Mouse (Mus musculus) layer of hippocampus, adult 11-12 months (tissue): Measurements from ENCODE around the gene Nt5m.
"Not testable (repeated sequence)": the region's sequence is repeated elsewhere in the genome, so short reads cannot be mapped to it uniquely, and the experiment has no call there.

ENCODE experiments used
- DNase-seq: peaks from one replicate; pipeline ENCODE4 v3.0.0; 2022; ENCODE audit warnings: low spot score

Gene Nt5m

DNA sequence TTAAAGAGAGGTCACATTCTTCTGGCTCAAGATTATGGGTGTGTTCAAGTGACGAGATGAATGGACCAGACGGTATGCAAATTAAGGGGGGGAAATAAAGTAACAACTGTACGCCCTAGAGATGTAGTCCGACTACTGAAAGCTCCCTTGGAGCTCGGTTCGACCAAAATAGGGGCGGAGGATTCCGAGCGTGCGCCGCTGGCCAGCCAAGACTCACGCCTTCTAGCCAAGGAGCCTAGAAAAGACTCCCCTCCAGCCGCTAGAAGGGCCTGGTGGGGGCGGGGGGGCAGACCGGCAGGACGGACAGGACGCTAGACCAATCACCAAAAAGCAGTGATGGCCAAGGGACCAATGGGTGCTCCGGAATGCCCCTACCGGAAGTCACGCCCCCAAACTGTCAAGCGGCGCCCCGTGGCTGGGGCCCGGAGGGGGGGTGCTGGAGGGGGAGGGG is at the start of gene Nt5m:
TSS of gene Nt5m (plus strand) at position 440 of the 451 bp plus-strand sequence.
- DNase-seq: peak; percentile 92

DNA sequence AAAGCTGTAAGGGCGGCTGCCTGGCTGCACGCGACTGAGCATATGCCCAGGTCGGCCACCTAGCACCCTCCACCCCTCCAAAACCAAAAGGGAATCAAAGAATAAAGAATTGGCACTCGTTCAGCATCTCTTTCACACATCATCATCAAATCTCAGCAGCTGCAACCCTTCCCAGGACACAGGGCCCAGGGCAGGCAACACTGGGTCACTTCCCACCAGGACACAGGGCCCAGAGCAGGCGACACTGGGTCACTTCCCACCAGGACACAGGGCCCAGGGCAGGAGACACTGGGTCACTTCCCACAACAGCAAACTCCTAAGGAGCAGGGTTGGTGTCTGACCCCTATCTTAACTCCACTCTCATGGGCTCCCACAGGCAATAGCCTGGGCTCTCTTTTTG is 45.9 kb upstream of the Nt5m start:
- DNase-seq: no peak

DNA sequence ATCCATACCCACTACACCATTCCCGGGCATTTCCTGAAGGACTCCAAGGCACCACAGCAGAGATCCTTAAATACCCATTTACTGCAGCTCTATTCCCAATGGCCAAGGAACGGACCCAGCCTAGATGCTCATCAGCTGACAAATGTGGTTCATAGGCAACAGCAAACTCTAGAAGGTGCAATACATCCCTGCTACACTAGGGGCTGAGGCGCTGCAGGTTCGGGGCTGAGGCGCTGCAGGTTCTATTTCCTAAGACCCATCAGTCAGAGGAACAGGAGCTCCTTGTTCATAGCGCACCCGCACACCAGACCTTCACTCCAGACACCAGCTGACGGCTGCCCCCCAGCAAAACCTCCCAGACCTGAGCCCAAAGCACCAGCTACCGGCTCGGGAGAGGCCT is 38.8 kb upstream of the Nt5m start:
- DNase-seq: no peak

DNA sequence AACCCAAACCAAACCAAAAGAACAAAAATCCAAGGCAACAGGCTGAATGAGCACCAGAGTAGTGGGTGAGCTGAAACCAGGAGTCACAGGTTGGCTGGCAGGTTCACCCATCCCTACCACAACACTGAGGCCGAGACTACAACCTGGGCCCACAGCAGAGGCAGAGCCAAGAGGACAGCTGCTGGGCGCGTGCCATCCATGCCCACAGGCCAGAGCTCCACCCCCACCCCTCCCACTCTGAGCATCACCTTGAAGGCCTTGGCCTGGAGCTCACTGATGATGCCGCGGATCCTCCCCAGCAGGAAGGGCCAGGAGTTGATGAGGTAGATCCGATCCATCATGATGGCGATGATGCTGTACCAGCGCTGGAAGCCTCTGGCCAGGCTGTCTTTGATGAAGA is 37.4 kb upstream of the Nt5m start:
- no peak for DNase-seq

DNA sequence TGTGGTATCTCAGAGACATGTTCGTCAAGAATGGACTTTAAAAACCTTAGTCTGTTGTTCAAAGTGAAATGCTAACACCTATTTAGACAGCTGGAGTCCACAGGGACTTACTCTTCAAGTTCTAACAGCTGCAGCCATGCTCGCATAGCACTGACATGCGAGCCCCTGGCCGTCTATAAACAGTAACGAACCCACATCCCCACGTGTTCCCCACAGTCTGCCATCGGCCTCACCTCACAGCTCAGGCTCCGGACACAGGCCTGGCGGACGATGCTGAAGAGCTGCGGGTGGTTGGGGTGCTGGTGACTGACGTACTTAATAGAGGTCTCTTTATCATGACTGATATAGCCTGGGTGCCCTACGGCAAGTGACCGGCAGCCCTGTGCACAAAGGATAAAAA is 35.7 kb upstream of the Nt5m start:
- DNase-seq: no peak

DNA sequence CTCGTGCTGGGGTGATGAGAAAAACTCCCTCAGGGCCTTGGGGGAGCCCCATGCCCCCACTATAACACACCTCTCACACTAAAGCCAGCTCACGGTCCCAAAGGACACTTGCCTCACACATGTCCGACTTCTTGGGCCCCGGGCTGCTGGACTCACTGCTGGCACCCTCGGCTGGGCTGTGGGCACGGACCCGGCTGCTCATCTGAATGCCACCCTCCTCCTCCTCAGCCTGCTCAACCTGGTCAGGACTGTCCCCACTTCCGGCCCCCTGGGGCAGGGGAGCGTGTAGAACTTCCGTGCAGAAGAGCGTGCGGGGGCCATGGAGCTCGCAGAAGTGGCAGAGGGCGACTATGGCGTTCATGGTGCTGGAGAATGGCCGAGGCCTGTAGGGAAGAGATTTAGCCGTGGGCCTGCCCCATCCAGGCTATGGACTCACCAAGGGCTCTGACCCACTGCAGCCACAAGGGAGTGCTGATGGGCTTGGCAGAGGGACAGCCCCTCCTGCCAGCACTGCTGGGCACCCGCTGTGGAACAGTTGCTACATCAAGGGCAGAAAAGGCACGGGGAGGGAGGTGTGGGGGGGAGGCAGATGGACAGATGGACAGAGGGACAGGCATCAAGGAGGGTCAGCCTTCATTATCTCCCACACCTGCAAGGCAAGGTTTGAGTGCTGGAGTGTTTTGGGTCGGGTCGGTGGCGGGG is 34.7 kb upstream of the Nt5m start:
- no peak for DNase-seq

DNA sequence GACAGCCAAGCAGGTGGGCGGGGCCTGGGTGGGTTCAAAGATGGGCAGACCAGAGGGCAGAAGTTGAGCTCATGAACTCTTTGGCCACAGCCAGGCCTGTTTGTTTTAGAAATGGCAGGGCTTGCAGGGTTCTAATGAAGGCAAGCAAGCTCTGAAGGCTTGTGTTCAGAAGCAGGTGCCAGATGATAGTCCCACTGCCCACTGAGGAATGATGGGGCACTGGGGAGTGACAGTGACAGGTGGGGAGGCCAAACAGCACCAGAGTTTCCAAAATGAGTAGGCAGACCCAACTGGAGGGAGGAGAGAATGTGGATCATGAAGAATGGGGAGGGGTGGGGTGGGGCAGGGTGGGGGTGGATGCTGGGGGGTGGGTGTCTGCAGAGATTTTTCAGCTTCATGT is 34.0 kb upstream of the Nt5m start:
- DNase-seq: no peak

DNA sequence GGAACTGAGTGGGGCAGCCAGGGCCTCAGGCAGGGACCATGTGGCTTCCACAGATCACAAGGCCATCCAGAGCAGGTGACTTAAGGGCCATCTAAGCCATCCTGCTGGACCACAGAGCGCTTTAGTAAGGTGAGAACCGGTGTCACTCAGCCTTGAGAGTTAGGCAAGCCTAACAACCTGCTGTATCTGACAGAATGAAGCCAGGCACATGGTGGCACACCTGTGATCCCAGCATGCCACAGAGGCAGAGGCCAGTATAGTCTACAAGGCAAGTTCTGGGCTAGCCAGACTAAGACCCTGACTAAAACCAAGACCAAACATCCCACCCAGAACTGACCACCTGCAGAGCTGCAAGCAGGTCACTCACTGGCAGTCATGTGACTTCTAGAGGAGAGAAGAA is 33.6 kb upstream of the Nt5m start:
- no peak for DNase-seq

DNA sequence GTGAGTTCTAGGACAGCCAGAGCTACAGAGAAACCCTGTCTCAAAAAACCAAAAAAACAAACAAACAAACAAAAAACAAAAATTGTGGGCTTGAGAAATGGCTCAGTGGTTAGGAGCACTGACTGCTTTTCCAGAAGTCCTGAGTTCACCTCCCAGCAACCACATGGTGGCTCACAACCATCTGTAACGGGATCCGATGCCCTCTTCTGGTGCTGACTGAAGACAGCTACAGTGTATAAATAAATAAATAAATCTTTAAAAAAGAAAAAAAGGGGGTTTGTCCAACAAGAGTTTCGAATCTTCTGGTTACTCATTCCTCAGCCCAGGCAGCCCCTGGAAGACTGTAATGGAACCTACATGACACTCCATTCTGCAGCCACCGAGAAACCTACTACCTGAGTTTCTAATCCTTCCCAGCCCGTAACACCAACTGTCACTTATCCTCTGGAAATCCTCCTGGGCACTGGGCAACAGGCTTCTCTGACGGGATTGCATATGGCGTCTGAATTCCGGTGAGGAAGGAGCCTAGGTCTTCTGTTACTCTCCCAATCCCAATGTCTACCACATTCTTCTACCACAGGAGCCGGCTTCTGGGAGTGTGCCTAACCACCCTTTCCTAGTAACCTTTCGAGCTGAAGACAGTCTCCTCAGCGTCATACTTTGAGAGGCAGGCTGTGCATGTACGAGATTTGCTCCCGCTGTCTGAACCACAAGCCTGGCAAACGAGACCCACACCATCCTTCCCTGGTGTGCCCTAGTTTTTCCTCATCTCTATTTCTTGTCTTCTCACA is 30.9 kb upstream of the Nt5m start:
- no peak for DNase-seq

DNA sequence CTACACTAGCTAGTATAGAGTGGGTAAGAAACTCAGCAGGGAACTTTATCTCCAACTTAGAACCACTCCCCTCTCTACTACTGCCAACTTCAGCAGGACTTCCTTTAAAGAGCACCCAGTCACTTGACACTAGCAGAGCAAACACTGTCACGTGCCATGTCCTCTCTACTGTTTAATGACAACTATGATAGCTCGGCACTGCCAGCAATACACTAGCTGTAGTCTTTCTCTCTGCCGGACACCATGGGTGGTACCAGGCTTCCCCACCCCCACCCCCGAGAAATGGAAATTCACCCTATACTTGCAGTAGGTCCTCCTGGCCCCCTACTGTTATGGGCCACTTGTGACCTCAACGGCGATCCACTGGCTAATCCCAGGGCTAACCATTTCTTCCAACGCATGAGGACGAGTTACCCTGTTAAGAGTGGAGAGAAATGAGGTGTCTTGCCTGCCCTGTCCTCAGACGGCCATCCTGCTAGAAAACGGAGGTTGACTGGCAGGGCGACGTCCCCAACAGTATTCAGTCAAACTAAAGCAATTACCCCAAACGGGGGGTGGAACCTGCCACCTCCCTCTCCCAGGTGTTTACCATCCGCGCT is 30.1 kb upstream of the Nt5m start:
- DNase-seq: no peak

DNA sequence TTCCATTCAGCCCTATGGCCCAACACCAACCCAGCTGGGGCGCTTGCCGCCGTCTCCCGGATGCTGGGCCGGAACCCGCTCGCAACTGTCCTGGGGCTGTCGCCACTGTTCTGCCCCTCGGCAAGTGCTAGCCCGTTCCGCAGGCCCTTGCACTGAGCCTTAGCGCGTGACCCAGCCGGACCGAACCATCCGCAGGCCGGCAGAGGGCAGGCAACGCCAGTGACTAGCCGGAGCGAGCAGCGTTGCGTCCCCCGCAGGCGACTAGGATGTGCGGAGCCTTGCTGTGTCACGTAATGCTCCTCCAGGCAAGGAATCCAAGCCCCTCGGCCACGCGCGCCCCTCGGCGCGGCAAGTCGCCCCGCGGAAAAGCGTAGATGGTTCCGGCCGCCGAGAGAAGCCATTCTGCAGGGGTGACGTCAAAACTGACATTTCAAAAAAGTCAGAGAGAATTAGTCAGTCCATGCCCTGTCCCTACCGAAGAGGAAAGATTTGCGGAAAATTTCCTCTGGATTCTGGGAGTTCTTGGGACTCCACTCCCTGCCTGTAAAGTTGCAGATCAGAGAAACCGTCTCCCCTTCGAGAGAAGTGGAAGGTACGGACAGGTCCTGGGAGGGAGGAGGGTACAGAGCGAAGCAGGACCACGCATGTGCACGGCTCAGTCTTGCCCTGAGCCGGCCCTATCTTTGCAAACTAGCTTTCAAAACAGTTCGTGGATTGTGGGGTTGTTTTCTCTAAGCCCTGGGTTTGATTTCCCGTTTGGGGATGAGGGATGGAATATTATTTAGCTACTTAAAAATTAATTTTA is 29.4 kb upstream of the Nt5m start, which contains the start of gene Flcn:
TSS of gene Flcn (minus strand) at position 347 of the 805 bp plus-strand sequence.
- peak; percentile 86 for DNase-seq

DNA sequence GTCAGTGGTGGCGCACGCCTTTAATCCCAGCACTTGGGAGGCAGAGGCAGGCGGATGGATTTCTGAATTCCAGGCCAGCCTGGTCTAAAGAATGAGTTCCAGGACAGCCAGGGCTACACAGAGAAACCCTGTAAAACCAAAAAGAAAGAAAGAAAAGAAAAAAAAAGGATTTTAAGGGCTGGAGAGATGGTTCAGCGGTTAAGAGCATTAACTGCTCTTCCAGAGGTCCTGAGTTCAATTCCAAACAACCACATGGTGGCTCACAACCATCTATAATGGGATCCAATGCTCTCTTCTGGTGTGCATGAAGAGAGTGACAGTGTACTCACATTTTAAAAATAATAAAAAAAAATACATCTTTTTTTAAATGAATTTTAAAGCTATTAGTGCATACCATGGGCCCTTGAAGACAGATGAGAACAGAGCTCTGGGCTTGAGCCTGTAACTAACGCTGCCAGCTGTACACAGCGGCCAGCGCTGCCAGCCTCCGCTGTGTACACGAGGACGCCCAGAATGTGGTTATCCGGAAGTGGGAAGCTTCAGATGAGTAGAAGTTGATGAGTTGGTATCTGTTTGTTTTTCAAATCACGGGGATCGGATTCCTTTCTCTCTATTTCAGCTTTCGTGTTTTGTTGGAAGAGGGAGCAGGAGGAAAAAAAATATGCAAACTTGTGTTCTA is 28.6 kb upstream of the Nt5m start:
- DNase-seq: no peak

DNA sequence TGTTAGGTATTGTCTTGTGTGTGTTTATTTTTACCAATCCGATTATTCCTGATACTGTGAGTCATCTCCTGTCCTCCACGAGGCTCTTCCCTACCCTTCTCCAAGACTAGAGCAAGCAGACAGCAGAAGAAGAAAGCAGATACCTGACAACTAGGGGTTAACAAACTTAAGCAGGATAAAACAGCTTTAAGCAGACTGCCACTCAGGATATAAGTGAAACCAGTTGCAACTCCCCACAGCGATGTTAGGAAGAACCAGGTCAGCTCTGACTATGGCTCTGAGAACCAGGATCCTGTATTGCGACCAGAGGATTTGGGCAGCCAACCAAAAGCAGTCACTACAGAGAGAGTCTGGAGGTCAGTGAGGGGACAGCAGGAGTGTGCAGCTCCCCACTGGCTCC is 28.0 kb upstream of the Nt5m start:
- no peak for DNase-seq

DNA sequence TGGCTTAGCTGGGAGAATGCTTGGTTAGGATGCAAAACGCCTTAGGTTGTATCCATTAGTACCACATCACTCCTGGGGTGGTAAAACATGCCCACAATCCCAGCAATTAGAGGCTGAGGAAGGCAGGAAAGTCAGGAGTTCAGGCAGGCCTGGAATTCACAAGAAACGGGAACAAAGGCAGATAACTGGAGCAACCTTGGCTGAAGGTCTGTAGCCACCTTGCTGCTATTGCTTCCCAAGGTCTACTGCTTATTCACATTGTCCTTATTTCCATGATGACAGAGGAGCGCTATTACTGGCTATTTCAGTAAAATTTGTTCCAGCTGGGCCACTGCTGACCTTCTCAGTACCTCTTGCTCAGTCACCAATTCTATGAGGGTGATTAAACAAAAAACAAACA is 26.0 kb upstream of the Nt5m start:
- DNase-seq: no peak

DNA sequence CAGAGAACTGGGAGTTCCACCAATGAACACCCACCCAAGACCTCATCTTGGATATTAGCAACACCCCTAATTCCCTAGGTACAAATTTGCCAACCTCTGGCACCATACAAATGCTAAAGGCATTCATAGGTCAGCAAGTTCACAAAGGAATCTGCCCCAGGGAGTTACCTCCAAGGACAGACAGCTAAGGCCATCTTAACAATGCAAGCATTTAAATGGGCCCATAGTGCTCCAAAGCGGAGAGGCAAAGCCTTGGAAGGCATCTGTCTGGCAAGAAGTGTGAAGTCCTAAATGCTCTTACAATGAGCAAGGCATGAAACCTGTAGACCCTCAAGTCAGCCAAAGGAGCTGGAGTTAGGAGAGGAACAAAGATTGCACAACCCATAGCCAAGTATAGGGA is 24.9 kb upstream of the Nt5m start:
- DNase-seq: no peak

DNA sequence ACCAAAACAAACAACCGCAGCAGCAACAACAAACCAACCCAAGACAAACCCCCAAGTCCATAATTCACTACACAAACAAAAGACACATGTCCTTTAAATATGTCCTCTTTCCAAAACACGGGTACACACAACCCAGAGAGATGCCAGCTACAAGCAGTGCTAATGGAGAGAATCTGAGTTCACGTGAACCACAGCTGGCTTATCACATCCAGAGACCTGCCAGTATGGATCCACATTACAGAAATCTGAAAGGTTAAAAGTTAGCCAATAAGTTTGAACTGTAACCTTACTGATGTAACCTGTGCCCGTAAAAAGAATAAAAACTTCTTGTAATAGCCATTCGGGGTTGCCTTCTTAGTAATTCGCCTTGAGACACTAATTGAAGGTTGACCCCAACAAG is 24.3 kb upstream of the Nt5m start:
- no peak for DNase-seq

DNA sequence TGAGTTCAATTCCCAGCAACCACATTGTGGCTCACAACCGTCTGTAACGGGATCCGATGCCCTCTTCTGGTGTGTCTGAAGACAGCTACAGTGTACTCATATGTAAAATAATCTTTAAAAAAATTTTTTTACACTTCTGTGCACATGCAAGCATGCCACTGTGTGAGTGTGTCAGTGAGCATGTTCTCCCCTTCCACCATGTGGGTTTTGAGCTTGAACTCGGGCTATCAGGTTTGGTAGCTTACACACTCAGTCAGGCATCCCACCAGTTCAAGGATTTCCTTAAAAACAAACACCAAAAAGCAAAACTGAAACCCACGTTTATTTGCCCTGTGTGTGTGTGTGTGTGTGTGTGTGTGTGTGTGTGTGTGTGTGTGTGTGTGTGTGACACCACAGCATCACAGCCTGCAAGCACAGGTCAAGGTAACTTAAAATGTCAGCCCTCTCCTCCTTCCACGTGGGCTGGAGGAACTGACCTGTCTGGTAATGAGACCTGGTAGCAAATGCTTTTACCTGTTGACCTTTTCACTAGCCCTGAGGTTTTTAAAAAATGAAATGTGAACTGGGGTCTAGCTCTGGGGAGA is 23.7 kb upstream of the Nt5m start:
- DNase-seq: no peak

DNA sequence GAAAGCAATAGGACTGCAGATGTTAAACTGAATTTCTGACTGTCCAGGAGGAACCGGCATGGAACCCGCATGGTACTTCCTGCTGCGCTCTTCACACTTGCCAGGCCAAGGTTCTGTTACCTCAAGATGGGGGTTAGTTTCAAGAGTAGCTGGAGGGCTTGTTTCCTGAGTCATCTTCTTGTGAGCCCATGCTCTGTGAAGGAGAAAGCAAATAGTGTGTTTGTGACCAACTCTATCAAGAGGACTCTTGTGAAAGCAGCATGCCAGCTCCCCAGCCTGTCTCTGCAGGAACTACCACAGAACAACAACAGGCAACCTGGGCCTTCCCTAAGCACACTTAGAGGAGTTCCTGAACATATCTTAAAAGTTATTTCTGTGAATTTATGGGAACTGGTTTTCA is 21.3 kb upstream of the Nt5m start:
- DNase-seq: no peak

DNA sequence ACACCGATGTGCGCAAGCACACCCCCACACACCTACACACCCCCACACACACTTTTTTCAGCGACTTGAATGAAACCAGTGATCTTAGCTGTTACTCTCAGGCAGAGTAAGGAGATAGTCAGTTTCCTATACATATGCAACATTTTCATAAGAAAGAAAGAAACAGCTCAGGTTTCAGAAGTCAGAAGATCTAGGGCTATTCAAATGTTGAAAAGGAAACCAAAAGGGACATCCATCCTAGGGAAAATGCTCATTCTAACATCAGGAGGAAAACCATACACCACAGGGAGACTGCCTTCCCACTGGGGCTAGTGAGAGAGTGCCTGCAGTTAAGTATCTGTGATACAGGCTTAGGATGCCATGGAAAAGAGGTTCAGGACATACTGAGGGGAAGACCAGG is 17.6 kb upstream of the Nt5m start:
- no peak for DNase-seq

DNA sequence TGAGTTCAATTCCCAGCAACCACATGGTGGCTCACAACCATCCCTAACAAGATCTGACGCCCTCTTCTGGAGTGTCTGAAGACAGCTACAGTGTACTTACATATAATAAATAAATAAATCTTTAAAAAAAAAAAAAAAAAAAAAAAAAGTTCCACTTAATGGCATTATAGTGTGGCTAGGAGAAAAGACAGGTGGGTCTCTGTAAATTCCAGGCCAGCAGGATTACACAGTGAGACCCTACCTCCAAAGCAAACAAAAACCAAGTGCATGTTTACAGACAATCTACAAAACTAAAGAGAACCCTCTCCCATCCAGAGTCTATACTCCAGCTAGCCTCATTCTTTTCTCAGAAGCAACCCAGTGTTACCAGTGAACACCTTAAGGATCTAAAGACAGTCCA is 1.5 kb upstream of the Nt5m start:
- not testable (repeated sequence) for DNase-seq

DNA sequence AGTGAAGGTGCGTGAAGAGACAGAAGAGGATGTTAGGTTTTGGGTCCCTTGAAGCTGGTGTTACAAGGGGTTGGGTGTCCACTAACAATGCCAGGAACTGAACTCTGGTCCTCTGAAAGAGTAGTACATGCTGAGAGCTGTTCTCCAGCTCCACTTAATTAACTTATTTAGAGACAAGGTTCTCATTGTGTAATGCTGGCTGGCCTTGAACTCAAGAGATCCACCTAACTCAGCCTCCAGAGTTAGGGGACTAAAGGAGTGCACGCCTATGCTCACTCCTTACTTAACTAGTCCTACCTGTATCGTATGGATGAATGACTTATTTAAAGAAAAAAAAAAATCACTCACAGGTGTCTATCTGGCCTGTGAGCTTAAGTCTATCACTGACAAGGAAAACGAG is 821 bp upstream of the Nt5m start:
- no peak for DNase-seq
